Mouse (Mus musculus) adipocyte (in vitro differentiated cells): ENCODE results near the gene D630045J12Rik.
A peak's percentile ranks its signal among the peaks of the same experiment; 100 is the strongest.

ENCODE experiments used
- DNase-seq: peaks from one replicate; pipeline ENCODE4 v3.0.0-alpha.2; 2016; ENCODE audit warnings: low spot score

The D630045J12Rik gene

DNA sequence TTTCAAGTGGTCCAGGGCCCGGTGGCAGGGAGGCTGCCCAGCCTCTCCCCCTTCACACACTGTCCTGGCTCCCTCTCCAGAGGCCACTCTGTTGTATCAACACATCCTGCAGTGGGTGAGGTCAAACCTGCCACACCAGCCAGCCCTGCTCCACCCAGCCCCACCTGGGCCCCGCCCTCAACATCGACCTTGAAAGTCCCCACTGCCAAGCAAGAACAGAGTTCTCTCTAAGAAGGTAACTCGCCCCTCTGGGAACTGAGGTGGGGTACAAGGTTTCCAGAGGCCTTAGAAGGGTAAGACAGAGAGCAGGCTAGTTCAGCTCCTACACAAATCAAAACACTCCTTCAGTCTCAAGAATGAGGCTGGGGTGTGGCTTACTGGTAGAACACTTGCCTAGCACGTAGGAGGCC lies 156.8 kb downstream of the D630045J12Rik start:
- DNase-seq = no peak

GRCm38 (mm10) chr6:38094701-38095100 lies 159.1 kb downstream of the D630045J12Rik start:
- no peak for DNase-seq

GRCm38 (mm10) chr6:38092539-38092938 lies 161.3 kb downstream of the D630045J12Rik start:
- DNase-seq = no peak

GRCm38 (mm10) chr6:38087242-38088026 lies 166.4 kb downstream of the D630045J12Rik start:
- DNase-seq = no peak

- DNase-seq = no peak
These were observed 170.6 kb downstream of the D630045J12Rik start for GRCm38 (mm10) chr6:38083204-38083603.

DNA sequence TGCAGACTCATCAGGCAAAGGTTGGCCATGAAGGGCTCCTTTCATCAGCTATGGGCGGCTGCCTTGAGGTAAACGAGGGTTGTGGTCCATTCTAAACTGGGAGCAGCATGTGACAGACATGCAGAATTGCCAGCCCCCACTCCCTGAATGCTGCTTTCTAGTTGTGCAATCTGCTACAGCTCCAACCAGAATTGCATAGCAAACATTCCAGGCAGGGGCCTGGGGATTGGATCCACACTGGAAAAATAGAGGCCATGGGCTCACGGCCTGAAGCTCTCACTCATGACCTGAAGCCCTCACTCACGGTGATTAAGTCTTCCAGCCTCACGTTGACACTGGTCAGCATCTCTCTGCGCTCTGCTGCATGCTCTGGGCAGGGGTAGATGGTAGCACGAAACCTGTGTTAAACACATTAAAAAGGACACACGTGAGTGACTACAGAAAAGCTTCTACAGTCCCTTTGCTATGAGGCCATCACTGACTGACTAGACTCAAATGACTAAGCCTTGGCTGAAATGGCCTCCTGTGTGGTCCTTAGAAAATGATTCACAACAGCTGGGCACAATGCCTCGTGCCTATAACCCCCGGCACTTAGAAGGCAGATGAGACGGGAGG lies 172.0 kb downstream of the D630045J12Rik start:
- peak; percentile 15 for DNase-seq

GRCm38 (mm10) chr6:38080364-38080763 lies 173.4 kb downstream of the D630045J12Rik start:
- DNase-seq = no peak

DNA sequence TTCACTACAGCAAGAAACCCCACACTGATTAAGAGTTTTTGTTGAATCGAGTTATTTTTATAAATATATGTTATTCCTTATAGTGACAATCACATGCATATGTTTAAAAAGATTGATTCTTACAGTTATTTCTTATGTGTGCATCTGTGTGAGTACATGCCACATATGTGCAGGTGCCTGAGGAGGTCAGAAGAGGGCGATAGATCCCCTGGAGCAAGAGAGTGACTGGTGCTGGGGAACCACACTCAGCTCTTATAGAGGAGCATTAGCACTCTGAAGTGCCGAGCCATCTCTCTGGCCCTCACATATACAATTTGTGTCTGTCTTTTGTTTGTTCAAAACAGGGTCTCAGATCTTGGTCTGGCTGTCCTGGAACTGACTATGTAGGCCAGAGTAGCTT lies 180.2 kb downstream of the D630045J12Rik start:
- DNase-seq = no peak
